Mouse (Mus musculus): ENCODE measurements at regions not wholly inside any gene's neighbourhood (a gene's known extent, or its start where the extent isn't known, plus 50 kb on each side); places are given as distances from the start of the nearest gene placed in this dataset.
A peak's percentile ranks its signal among the peaks of the same experiment; 100 is the strongest.

GRCm38 (mm10) chr2:167781496-167781895, 91.9 kb upstream of the Tmem189 start:
- no peak overlapping the region for H3K9ac ChIP-seq
- no peaks in the 10 kb centered on the region; the same call in 1 of the 2 replicates for H3K4me1 ChIP-seq (ENCODE audit: insufficient read depth)
- DNase-seq (no peak), ATAC-seq (no peak)
- H3K4me3 ChIP-seq (ENCODE audit: low read depth, low read length): no peak overlapping the region
- TF ChIP-seq CTCF (IDR thresholded peaks at IDR 0.05; ENCODE audit: low read depth): no peak
- no peak overlapping the region for H3K4me2 ChIP-seq (ENCODE audit: low read depth)
- no peaks in the 10 kb centered on the region for H3K27me3 ChIP-seq (ENCODE audit: insufficient read depth, low read length)
- H3K27ac ChIP-seq (ENCODE audit: low read depth, low read length): no peak overlapping the region
- H3K9me3 ChIP-seq (ENCODE audit: low read length): no peaks in the 10 kb centered on the region
- no peaks in the 10 kb centered on the region for H3K36me3 ChIP-seq (ENCODE audit: insufficient read depth)
- WGBS: 75% methylated on average over 13 of the region's 13 CpGs

DNA sequence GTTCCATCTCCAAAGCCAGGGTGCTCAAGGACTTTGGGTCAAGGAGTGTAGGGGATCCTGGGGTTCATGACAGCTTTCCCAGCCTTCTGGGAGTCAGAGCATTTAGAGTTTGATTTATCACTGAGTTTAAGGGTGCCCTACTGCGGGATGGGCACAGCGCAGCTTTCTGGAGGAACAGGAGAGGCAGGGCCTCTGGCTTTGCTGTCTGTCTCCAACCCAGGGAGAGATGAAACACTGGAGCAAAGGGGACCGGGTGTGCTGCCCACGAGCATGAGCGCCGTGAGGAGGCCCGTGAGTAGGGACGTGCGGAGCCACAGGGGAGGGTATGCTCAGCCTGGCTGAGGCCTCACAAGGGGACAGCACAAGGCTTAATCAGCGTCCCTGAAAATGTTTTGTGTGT, 89.1 kb upstream of the Tmem189 start:
- DNase-seq (no peak), ATAC-seq (no peak)
- Histone ChIP-seq H3K9me3 (ENCODE audit: low read length) (no peaks in the 10 kb centered on the region), H3K4me1 (ENCODE audit: insufficient read depth) (no peaks in the 10 kb centered on the region; the same call in 1 of the 2 replicates), H3K4me3 (ENCODE audit: low read depth, low read length) (no peak overlapping the region), H3K4me2 (ENCODE audit: low read depth) (no peak overlapping the region), H3K36me3 (ENCODE audit: insufficient read depth) (no peaks in the 10 kb centered on the region), H3K9ac (no peak overlapping the region), H3K27ac (ENCODE audit: low read depth, low read length) (no peak overlapping the region), H3K27me3 (ENCODE audit: insufficient read depth, low read length) (no peaks in the 10 kb centered on the region)
- WGBS: 74% methylated on average over 10 of the region's 10 CpGs
- no peak for TF ChIP-seq CTCF (IDR thresholded peaks at IDR 0.05; ENCODE audit: low read depth)

DNA sequence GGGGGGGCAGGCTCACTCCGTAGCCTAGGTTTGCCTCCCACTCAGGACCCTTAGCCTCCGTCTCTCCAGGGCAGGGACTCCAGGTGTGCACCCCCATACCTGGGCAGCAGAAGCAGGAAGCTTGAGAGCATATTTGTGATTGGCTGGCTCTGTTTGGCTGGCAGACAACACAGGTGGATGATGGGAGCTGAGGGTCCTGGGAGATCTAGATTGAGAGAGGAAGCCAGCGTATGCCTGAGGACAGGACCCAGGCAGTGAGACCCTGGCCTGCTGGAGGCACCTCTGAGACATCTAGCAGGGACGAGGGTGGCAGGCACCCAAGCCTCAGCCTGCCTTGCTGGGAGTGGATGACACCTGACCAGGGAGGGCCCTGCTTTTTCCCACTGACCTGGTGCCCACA, 88.6 kb upstream of the Tmem189 start:
- 51% methylated on average over 4 of the region's 4 CpGs for WGBS
- Histone ChIP-seq H3K4me3 (ENCODE audit: low read depth, low read length) (no peak overlapping the region), H3K4me2 (ENCODE audit: low read depth) (peak overlapping the region; percentile 75), H3K9ac (no peak overlapping the region), H3K4me1 (ENCODE audit: insufficient read depth) (no peaks in the 10 kb centered on the region; the same call in 1 of the 2 replicates), H3K27me3 (ENCODE audit: insufficient read depth, low read length) (no peaks in the 10 kb centered on the region), H3K9me3 (ENCODE audit: low read length) (no peaks in the 10 kb centered on the region), H3K36me3 (ENCODE audit: insufficient read depth) (no peaks in the 10 kb centered on the region), H3K27ac (ENCODE audit: low read depth, low read length) (no peak overlapping the region)
- no peak for TF ChIP-seq CTCF (IDR thresholded peaks at IDR 0.05; ENCODE audit: low read depth)
- no peak for DNase-seq
- ATAC-seq: no peak

- Histone ChIP-seq H3K27ac (ENCODE audit: low read depth, low read length) (0 out of 2 replicates have a peak overlapping the region, but pooled peaks have one; percentile 15), H3K4me1 (ENCODE audit: insufficient read depth) (no peaks in the 10 kb centered on the region; the same call in 1 of the 2 replicates), H3K9me3 (ENCODE audit: low read length) (no peaks in the 10 kb centered on the region), H3K27me3 (ENCODE audit: insufficient read depth, low read length) (no peaks in the 10 kb centered on the region), H3K4me2 (ENCODE audit: low read depth) (peak overlapping the region; percentile 75), H3K36me3 (ENCODE audit: insufficient read depth) (no peaks in the 10 kb centered on the region), H3K9ac (peak overlapping the region; percentile 41), H3K4me3 (ENCODE audit: low read depth, low read length) (peak overlapping the region; percentile 36)
- 2% methylated on average over 33 of the region's 33 CpGs for whole genome bisulfite sequencing
- DNase-seq (peak; percentile 55), ATAC-seq (peak; percentile 50)
- no peak for TF ChIP-seq CTCF (IDR thresholded peaks at IDR 0.05; ENCODE audit: low read depth)
Measured at GRCm38 (mm10) chr2:167777331-167778085, 87.9 kb upstream of the Tmem189 start.

DNA sequence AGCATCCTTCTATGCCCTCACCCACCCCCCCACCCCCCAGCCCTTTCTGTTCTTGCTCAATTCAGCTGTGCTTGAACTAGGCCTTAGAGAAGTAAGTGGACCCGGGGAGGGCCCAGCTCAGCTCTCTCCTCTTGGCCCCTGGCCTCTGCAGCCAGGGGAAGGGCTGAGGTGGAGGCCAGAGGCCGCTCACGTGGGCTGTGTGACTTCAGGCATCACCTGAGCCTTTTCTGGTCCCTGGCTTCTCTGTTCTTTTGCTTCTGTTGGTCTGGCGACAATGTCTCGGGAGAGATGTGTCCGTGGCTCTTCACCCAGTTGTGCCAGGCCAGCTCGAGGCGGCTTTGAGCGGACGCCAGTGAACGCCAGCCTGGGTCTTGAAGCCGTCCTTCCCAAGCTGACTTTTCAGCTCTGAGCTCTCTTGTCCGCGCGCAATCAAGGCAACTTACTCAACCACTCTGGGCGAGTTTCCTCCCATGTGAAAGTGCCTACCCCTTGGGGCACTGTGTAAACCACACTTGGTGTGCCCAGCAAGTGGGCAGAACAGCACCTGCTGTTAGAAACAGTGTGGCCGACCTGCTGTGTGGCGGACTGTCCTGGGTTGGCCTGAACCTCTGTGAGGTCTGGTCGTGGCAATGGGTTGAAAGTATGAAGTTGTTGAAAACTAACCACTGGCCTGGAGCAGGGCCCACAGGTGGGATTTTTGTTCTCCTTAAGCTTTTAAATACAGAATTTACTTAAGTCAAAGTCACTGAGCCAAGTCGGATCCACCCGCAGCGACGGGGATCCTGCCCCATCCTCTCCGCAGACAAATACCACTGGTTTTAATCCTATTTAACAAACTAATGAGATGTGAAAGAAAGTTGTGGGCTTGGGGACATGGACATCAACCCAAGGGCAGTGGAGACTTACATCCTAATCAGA, 86.9 kb upstream of the Tmem189 start:
- WGBS: 67% methylated on average over 24 of the region's 24 CpGs
- H3K9me3 ChIP-seq (ENCODE audit: low read length): no peaks in the 10 kb centered on the region
- H3K9ac ChIP-seq: no peak overlapping the region
- no peaks in the 10 kb centered on the region for H3K27me3 ChIP-seq (ENCODE audit: insufficient read depth, low read length)
- no peak for DNase-seq
- ATAC-seq: no peak
- H3K36me3 ChIP-seq (ENCODE audit: insufficient read depth): no peaks in the 10 kb centered on the region
- 0 out of 2 replicates have a peak overlapping the region, but pooled peaks have one; percentile 75 for H3K4me2 ChIP-seq (ENCODE audit: low read depth)
- no peak for TF ChIP-seq CTCF (IDR thresholded peaks at IDR 0.05; ENCODE audit: low read depth)
- H3K4me1 ChIP-seq (ENCODE audit: insufficient read depth): no peaks in the 10 kb centered on the region; the same call in 1 of the 2 replicates
- no peak overlapping the region for H3K27ac ChIP-seq (ENCODE audit: low read depth, low read length)
- H3K4me3 ChIP-seq (ENCODE audit: low read depth, low read length): no peak overlapping the region

DNA sequence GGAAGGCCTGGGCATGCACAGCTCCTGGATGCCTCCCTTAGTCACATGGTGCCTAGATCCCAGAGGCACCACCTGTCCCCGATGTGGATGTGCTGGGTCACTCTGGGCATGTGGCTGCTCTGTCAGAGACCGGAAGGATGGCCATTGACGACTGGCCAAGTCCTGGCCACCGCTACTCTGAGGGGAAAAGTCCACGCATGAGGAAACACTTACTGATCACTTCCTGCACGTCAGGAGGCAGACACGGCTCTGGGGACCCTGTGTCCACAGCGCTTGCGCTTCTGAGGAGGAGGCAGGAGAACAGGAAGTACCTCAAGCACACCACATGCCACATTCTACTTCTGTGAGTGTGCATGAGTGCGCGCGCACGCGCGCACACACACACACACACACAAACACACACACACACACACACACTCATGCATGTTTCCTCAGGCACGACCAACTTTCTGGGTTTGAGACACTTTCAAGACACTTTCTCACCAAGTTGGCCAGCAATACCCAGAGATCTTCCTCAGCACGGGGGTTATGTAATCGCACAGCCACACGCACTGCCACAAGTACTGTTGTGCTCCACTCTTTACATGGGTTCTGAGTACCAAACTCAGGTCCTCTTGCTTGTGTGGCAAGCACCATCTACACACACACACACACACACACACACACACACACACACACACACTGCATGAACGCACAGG, 85.7 kb upstream of the Tmem189 start:
- WGBS: 79% methylated on average over 20 of the region's 20 CpGs
- H3K9me3 ChIP-seq (ENCODE audit: low read length): no peaks in the 10 kb centered on the region
- no peaks in the 10 kb centered on the region for H3K36me3 ChIP-seq (ENCODE audit: insufficient read depth)
- H3K4me2 ChIP-seq (ENCODE audit: low read depth): no peak overlapping the region
- no peak overlapping the region for H3K4me3 ChIP-seq (ENCODE audit: low read depth, low read length)
- no peak for DNase-seq
- no peak overlapping the region for H3K9ac ChIP-seq
- H3K4me1 ChIP-seq (ENCODE audit: insufficient read depth): no peaks in the 10 kb centered on the region; the same call in 1 of the 2 replicates
- TF ChIP-seq CTCF (IDR thresholded peaks at IDR 0.05; ENCODE audit: low read depth): no peak
- H3K27ac ChIP-seq (ENCODE audit: low read depth, low read length): no peak overlapping the region
- ATAC-seq: no peak
- no peaks in the 10 kb centered on the region for H3K27me3 ChIP-seq (ENCODE audit: insufficient read depth, low read length)
